Mouse (Mus musculus) CD4-positive, CD25-positive, alpha-beta regulatory T cell, adult 2 months (primary cell): Measurements from ENCODE around the gene Yrdc.
A peak's percentile ranks its signal among the peaks of the same experiment; 100 is the strongest.

Experiments
- DNase-seq: peaks from one replicate; pipeline ENCODE4 v3.0.0-alpha.2; 2012; ENCODE audit warnings: low read depth, low spot score

Gene Yrdc

DNA sequence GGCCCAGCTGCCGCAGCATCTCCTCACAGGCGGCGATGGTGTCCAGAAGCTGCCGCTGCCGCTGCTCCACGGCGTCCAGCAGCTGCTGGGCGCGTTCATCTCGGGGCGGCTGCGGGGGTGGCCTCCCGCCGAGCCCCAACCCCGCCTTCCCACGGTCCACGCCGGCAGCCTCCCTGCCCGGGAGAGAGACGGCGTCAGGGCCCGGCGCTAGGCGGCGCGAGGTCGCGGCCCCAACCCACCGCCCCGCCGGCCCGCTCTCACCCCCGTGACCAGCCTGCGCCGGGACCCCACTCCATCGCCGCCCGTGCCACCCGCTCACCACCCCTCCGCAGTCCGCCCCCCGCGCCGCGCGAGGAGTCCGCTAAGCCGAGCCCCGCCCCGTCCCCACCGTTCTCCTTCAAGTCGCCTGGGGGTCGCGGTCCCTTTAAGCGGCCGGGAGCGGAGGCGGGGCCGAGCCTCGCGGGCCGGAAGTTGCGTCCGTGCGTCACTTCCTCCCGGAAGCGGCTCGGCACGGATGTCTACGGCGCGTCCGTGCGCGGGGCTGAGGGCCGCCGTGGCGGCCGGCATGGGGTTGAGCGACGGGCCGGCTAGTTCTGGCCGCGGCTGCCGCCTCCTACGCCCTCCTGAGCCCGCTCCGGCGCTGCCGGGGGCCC is at the start of gene Yrdc:
Yrdc (plus strand) TSS at position 419 of the 653 bp plus-strand sequence.
- DNase-seq, result peak; percentile 96

DNA sequence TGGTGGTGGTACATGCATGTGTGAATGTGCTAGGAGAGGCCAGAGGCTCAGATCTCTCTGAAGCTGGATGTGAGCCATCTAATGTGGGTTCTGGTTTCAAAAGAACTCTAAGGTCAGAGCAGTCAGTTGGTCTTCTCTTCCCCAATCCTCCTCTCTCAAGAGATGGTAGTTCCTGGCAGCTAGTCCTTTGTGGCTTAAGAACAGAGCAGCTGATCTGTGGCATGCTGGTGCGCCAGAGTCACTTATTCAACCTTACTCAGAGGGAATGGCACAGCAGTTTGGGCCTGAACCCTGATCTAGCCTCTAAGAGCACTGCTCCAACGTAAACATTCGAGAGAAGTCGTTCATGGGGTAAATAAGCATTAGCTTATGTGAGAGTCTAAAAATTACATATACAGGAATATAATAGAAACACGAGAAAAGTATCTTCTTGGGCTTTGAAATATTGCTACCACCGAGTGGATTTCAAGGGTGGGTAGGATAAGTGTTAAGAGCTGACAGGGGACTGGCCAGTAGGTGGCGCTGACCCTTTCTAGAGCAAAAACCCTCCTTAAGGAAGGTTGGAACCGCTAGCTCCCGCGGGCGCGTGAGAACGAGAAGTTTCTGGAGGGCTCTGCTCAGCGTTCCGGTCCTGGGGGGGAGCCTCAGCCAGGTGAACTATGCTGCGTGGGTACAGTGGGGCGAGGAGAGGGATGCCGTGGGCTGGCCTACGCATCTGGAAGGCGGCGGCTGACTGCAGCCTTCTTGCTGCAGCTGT is 48.7 kb upstream of the Yrdc start, which contains the start of gene Mtf1:
Mtf1 (plus strand) TSS at position 553 of the 757 bp plus-strand sequence.
- peak; percentile 93 for DNase-seq

DNA sequence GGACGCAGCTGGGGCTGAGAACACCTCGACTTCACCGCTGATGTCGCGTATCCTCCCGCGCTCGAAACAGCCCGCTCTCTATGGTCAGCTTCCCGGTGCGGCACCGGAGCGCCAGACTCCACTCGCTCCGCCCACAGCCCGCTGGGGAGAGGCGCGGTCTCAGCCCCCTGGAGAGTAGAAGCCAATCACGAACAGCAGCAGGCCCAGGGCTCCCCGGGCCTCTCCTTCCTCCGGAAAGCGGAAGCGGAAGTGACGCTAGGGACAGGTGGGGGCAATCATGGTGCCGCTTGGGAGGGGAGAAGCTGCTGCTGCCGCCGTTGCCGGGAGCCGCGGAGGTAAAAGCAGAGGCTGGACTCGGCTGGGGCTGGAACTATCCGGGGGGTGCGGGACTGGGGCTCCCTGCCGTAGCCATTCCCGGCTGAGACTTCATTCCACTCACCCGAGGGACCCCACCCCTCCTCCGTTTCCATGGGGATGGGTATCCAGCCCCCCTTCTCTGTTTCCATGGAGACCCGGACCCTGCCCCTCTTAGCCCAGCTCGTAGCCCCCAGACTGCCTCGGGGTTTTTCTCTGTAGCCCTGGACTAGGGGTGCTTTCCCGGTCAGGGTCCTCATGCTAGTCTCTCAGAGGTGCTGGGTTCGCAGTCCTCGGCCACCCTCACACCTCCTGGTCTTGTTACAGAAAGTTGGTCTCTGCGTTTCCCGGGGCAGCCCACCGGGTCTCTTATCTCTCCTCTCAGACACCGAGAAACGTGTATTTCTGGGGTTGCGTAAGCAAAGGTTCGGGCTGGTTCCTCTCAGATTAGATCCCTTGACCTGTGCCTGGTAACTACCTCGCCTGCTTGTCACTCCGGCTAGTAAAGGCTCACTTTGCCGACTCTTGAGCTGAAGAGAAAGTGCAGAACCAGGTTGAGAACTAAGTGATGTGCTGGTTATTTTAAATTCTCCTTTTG is 47.9 kb upstream of the Yrdc start:
- peak; percentile 98 for DNase-seq

DNA sequence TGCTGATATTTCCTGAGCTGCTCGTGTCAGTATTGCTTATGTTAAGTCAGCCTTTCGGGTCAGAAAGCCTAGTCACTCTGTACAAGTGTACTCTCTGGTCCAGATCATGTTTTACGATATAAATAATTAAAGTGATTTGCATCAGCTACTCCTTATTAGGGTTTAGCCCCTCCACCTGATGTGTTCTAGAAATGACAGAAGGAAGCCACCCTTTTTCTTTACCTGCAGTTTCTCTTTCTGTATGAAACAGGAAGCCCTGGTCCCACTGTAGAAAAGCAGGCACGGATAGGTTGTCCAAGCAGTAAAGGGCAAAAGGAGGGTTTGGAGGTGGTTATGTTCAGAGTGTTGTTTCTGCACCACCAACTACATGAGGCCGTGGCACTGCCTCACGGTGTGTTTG is 47.1 kb upstream of the Yrdc start:
- DNase-seq, result no peak

DNA sequence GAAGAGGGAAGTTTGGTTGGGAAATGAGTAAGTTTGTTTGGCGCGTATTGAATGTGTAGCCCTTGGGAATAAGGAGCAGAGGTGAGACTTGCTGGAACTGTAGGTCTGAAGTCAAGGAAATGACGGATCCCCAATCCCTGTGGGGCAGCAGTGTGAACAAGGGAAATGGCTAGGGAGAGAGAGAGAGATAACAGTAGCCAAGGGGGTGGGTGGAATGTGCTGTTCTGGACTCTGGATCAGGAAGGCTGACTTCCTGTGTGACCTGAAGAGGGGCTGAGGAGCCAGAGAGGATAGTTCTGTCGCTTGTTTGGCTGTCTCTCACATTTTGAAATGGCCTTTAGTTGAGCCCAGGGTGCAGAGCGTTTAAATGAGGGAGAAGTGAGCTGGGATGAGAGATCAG is 42.0 kb upstream of the Yrdc start:
- no peak for DNase-seq

DNA sequence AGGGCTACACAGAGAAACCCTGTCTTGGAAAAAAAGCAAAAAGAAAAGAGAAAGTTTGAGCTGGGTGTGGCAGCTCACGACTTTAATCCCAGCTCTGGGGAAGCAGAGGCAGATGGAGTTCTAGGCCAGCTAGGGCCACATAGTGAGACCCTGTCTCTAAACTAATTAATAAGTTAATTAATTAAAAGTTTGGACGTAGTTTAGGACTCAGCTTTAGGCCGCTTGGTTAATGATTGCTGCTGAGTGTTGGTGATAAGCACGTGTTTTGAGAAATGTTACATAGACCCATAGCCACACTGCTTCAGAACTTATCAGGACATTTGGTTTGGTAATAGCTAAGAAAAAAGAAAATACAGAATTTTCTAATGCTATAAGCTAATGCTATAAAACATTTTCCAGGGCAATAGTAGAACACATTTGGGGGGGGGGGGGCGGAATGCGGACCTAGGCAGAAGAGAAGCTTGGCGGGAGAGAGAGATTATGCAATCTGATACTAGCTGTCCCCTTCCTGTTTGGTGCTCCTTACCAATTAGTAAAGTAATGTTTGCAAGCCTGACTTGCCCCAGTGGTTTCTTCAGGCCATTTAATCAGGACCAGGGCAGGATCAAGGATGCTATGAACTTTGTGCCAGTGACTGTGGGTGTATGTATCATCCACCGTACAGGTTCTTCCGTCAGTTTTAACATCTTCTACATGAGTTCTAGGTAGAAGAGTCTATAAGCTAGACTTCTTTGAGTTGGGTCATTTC is 41.2 kb upstream of the Yrdc start:
- DNase-seq, result no peak

DNA sequence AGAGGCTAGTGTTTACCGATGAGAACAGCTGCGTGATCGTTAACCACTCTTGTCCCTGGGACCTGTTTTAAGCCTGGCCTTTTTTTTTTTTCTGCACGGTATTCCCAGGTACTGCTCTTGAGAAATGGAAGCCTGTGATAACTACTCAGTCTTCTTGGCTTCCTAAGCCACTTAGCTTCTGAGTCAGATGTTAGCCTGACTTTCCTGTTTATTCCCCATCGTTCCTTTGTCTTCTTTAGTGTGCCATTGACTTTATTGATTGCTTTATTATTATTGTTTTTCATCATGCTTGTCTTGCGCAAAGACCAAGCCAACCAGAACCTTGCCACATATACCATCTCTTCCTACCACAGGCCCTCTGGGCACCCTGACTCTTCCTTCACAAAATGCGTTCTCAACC is 40.4 kb upstream of the Yrdc start:
- no peak for DNase-seq

DNA sequence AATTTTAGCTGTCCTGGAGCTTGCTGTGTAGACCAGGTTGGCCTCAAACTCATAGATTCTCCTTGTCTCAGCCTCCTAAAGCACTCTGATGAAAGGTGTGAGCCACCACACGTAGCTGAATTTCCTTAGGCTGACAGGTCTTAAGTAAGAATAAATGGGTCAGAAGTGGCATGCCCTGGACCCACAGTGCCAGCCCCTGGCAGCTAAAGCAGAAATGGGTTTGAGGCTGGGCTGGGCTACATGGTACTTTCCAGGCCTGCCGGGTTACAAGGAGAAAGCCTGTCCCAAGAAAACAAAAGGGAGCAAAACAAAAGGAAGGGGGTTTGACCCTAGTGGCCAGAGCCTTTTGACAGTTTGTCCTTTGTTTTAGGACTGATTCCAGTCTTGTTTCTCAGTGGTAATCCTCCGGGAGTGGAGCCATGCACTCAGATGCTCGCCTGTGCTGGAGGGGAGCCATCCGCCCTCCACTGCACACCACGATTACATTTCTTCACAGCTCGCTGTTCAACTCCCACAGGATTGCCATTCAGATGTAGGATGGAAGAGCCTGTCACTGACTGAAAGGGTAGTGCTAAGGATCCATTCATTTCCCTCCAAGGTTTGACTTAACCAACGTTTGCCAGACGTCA is 39.0 kb upstream of the Yrdc start:
- no peak for DNase-seq

DNA sequence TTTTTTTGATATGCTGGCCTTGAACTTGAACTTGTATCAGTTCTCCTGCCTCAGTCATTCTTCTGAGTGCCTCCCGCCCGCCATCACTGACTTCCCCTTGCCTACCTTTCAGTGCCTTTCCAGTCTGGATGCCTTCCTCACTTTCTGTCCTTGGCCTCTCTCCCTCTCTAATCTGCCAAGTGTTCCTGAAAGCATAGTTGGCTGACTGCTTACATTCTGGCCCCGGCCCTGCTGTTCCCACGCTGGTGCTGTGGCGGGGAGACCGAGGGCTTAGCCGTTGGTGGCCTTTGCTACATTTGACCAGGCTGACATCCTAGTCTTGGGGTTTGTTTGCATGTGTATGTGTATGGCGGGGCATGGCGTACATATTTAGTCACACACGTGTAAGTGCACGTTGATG is 34.6 kb upstream of the Yrdc start:
- DNase-seq, result no peak

DNA sequence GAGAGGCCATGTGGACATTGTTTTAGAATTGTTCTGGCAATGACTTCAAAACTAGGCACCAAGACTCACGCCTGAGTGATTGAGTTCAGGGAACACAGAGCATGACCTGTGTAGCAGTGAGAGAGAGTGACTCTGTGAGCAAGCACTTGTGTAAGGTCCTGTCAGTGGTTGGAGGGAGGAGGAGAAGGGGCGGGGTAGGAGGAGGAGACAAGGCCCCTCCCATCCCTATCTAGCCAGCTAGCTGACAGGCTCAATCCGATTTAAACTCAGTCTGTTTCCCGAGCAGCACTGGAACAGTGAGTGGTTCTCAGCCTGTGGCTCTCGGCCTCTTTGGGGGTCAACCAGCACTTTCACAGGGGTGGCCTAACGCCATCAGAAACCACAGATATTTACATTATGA is 32.7 kb upstream of the Yrdc start:
- DNase-seq, result no peak

DNA sequence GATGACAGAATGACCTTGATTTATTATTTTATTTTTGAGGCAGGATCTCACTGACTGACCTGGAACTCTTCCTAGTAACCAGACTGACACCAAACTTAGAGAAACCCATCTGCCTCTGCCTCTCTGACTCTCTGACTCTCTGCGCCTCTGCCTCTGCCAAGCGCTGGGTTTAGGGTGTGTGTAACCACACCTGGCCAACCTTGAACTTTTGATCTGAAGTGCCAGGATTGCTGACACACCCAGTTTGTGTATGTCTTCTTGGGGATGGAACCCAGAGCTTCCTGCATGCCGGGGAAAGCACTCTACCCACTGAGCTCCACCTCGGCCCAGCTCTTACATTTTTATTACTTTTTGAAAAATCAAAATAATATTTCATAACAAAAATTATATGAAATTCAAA is 31.6 kb upstream of the Yrdc start:
- DNase-seq, result no peak

DNA sequence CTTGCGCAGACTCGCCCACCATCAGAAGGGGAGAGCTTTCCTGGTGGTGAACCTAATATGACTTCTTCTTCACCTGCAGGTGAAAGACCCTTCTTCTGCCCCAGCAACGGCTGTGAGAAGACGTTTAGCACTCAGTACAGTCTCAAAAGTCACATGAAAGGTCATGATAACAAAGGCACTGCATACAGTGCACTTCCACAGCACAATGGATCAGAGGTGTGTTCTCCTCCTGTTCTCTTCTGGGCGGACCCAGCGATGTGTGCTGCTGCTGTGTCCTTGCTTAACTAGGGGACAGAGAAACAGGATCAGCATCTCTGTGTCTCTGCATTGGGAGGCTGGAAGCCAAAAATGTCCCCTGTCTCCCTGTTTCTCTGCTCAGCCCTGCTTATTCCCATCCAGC is 25.5 kb upstream of the Yrdc start:
- no peak for DNase-seq

DNA sequence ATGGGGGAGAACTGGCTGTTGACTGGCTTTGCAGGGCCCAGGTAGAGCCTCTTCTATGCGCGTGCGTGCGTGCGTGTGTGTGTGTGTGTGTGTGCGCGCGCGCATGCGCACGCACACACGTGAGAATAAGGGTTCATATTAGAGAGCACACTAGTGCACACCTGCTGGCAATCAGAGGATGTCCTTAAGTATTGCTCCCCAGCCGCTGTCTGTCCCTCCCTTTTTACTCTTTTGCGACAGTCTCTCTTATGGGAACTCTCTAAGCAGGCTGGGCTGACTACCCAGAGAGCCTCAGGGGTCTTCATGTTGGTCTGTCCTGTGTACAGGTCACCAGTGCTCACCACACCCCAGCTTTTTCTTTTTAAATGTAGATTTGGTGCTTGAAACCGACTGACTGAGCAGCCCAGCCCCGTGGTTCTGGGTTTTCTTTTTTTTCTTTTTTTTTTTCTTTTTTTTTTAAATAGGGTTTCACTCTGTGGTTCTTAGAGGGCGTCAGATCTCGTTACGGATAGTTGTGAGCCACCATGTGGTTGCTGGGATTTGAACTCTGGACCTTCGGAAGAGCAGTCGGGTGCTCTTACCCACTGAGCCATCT is 25.0 kb upstream of the Yrdc start:
- no peak for DNase-seq

DNA sequence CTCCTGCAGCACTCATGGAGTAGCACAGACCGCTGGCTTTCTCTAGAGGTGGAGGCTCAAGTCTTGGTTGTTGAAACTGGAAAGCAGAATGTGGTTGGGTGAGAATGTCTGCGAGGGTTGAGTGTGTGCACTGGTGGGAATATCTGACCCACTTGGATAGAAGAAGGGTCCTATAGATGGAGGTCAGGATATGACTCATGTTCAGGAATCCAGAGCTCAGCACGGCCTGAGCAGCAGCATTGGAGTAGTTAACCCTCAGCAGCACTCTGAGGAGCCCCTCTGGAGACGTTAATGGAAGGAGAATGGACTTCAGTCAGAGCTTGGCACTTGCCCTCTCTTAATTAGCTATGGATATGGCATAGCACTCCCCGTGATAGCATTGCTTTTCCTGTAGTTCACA is 20.8 kb upstream of the Yrdc start:
- DNase-seq, result no peak

DNA sequence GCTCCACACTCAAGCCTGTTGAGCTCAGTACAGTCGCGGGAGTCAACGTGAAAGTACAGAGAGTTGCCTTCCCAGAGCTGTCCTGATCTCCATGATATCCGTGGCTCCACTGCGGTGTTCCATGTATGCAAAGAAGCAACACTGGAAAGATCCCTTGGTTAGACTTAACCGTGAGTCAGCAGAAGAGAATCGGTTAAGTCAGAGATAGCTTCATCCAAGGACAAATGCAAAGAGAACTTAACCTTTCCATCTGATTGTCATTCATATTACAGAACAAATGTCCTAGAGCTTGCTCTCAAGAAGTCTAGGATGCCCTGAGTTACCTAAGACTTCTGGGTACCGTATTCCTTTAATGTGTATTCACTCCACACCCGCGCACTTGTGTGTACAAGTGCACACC is 17.7 kb upstream of the Yrdc start:
- DNase-seq, result no peak

DNA sequence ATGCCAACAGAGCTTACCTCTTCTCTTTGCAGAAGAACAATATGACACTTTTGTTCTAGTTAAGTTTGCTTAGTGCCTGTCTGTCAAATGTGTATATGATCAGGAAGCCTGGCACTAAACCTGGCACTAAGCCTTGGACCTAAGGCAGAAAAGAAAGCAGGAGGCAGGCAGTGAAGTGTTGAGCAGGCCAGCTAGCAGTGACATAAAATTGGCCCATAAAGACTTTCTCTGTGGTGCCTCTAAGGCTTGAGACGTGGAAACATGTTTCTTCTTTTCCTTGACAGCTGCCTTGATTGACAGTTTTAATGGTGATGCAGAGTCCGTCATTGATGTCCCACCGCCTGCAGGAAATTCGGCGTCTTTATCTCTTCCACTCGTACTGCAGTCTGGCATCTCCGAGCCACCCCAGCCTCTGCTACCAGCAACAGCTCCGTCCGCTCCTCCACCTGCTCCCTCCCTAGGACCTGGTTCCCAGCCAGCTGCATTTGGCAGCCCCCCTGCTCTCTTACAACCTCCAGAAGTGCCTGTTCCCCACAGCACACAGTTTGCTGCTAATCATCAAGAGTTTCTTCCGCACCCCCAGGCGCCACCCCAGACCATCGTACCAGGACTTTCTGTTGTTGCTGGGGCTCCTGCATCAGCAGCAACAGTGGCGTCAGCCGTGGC is 12.3 kb upstream of the Yrdc start:
- DNase-seq, result no peak

DNA sequence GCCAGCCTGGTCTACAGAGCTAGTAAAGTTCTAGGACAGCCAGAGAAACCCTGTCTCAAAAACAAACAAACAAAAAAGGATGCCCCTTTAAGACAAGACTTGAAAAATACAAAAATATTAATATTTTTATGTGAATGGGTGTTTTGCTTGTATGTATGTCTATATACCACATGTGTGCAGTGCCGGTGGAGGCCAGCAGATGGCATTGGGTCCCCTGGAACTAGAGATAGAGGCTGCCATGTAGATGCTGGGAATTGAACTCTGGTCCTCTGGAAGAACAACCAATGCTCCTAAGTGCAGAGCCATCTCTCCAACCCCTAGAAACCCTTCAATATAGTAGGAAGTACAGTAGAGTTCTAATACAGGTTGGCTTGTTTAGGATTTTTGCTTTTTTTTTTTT is 9.5 kb upstream of the Yrdc start:
- peak; percentile 47 for DNase-seq

DNA sequence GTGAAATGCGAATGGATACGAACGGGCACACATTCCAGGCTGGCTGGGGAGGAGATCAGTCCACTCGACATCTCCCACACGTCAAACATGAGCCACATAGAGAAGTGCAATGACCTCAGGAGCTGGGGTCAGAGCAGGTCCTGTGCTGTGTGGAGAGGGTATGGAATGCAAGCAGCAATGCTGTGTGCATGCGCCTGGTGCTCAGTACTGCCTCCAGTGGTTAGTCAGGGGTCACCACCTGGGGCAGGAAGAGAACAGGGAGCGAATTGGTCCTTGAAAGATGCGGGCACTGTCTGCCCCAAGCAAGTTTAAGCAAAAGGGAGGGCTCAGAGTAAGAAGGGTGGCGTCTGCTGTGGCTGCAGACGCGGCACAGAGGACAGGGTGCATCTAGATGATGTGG is 7.0 kb upstream of the Yrdc start:
- DNase-seq, result peak; percentile 70

DNA sequence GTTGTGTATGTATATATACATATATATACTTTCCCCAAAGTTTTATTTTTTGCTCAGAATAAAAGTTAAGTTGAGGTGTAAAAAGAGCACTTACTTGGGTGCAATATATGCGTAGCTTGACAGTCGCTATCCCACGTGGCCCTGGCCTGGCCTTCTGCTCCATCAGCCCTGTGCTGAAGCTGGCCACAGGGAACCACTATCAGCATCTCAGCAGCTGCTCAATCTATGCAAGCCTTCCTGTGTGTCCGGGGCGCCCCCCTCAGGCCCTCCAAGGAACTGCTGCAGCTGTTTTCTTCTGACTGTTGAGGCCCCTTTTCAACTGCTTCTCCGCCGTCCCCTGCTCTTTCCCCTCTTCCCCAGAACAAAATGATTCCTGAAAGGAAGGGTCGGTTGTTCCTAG is 2.9 kb upstream of the Yrdc start:
- peak; percentile 83 for DNase-seq

DNA sequence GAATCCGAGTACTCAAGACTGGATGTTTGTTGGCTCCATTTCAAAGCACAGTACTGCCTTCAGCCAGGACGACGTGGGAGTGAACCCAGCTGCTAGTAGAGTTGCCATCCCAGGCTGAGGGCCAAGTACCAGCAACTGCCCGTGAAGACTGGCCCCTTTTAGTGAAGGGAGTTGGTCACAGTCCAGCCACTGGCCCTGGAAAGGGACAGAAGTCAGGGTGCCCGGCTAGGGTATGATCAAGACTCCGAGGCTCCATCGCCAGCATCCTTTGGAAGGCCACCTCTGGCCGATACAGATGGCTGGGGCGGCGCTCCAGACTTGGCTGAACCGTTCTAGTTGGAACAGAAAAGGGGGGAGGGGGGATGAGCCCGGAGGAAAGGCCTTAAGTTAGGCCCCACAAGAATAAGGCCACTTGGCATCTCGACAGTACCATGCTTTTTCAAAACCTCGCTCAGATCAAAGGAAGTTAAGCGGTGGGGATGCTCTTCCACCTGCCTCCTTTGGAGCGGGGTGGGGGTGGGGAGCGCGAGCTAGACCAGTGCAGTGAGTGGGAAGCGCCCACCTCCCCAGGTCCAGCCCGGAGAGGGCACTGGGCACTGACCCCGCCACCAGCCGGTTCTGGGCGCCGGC is 733 bp upstream of the Yrdc start:
- no peak for DNase-seq
